Mouse (Mus musculus) frontal cortex, postnatal 14 days (tissue): ENCODE data around the gene Cyld.

ENCODE experiments used
- DNase-seq, 2 experiments: peaks; one replicate each; pipeline ENCODE4 v3.0.0; 2022; ENCODE audit warnings: low spot score in 2 of 2

Cyld gene

GRCm38 (mm10) chr8:88792691-88793323 lies 96.0 kb downstream of the Cyld start:
- DNase-seq: peak in 1 of 2 experiments; percentile 23

- no peak for DNase-seq
These were observed 96.5 kb downstream of the Cyld start for GRCm38 (mm10) chr8:88793324-88793722.

GRCm38 (mm10) chr8:88793746-88794614 lies 97.2 kb downstream of the Cyld start:
- DNase-seq: no peak

GRCm38 (mm10) chr8:88794615-88794907 lies 97.7 kb downstream of the Cyld start:
- peak in 1 of 2 experiments; percentile 12 for DNase-seq

GRCm38 (mm10) chr8:88795896-88796295 lies 99.1 kb downstream of the Cyld start:
- DNase-seq: no peak

- DNase-seq: no peak
These were observed 99.8 kb downstream of the Cyld start for GRCm38 (mm10) chr8:88796651-88797050.
